Comparison of ENCODE assay signal across 1 mouse cellular context in genomic region chr2:26993936-26994335, GRCm38 (mm10).
TF ChIP-seq lines count a peak whose summit lies in the region.

No protein-coding gene starts in this region.

TF ChIP-seq in MEL, 35 proteins besides CTCF, POLR2A, EP300 and RAD21 (continued from another document):
- TF ChIP-seq TCF12 (IDR thresholded peaks at IDR 0.05; ENCODE audit: low read depth, low read length) (peak; percentile 78), CHD1 (IDR thresholded peaks at IDR 0.05; ENCODE audit: low read depth, low read length) (no peak), SMC3 (IDR thresholded peaks at IDR 0.05; ENCODE audit: low read depth, low read length) (no peak), ETS1 (IDR thresholded peaks at IDR 0.05; ENCODE audit: low read depth, low read length) (peak; percentile 20; the same call in 1 of the 2 replicates), POLR2AphosphoS2 (IDR thresholded peaks at IDR 0.05; ENCODE audit: low read length) (no peak), POLR2AphosphoS5 (IDR thresholded peaks at IDR 0.05; ENCODE audit: borderline replicate concordance, low read depth, low read length) (no peak)
